In the genomic region with DNA sequence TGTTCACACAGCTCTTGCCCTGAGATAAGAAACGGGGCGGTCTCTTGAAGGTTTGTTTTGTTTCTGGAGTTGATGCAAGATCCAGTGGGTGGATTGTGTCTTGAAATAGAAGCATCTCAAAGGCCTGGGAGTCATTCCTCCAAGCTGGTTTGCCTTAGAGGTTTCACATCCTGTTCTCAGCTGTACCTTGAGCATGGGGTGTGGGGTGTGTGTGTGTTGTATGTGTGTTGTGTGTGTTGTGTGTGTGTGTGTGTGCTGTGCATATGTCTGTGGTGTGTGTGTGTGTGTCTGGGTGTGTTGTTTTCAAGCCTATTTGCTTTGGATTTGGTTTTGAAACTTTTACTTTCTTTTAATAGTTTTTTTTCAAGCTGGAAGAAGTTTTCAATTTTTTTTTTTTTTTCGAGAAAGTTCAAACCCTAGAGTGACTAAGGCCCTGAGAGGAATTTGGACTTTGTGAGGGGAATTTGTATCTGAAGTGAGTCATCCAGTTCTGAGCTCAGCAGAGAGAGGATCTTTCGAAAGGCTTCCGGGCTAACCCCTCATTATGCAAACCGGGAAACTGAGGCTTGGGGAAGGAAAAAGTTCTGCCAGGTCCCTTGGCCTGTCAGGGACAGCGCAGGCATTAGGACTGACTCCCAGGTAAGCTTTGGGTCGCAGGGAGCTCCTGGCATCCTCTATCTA, we compare ENCODE assay signal across 8 mouse cellular contexts. TPM values are rescaled to one million over a fixed set of nuclear protein-coding genes. Genes with fewer than 3 reads are reported as not detected.
A peak's percentile ranks its signal among the peaks of the same experiment; 100 is the strongest.
DNase-seq lines count a peak whose midpoint lies in the region; ATAC-seq and TF ChIP-seq lines count a peak whose summit lies in the region.

No protein-coding gene starts in this region.

- no peaks in the 10 kb centered on the region for H3K36me3 ChIP-seq in intestine, postnatal 0 days (ENCODE audit: control insufficient read depth, insufficient read depth)
- H3K36me3 ChIP-seq in midbrain, embryonic 13.5 days = no peaks in the 10 kb centered on the region

- H3K4me1 ChIP-seq in intestine, postnatal 0 days (replicated peaks; ENCODE audit: control insufficient read depth, insufficient read depth, low read length) = 0 out of 2 replicates have a peak, but pooled peaks cover 10% of the 10 kb centered on the region
- no peaks in the 10 kb centered on the region for H3K4me1 ChIP-seq in midbrain, embryonic 13.5 days (replicated peaks)

- peak; percentile 72 for ATAC-seq in intestine, postnatal 0 days
- no peak for ATAC-seq in midbrain, embryonic 13.5 days

- no peak overlapping the region for H3K9ac ChIP-seq in intestine, postnatal 0 days (ENCODE audit: low read depth, low read length)
- no peak overlapping the region for H3K9ac ChIP-seq in midbrain, embryonic 13.5 days (replicated peaks)

- H3K4me3 ChIP-seq in gastrocnemius, adult 2 months = peak overlapping the region; percentile 6; the same call in 1 of the 2 replicates
- H3K4me3 ChIP-seq in intestine, postnatal 0 days (ENCODE audit: low read depth, low read length) = no peak overlapping the region
- H3K4me3 ChIP-seq in midbrain, embryonic 13.5 days (replicated peaks) = no peak overlapping the region

- TF ChIP-seq CTCF in gastrocnemius, adult 2 months (IDR thresholded peaks at IDR 0.05) = no peak
- no peak for TF ChIP-seq CTCF in intestine, postnatal 0 days (IDR thresholded peaks at IDR 0.05; ENCODE audit: low read depth)

- peak overlapping the region; percentile 13 for H3K4me2 ChIP-seq in intestine, postnatal 0 days (replicated peaks; ENCODE audit: low read depth)
- no peak overlapping the region for H3K4me2 ChIP-seq in midbrain, embryonic 13.5 days (replicated peaks)

- WGBS in intestine, postnatal 0 days = 28% methylated on average over 8 of the region's 8 CpGs
- 80% methylated on average over 8 of the region's 8 CpGs for WGBS in midbrain, embryonic 13.5 days

- no peak for DNase-seq in gastrocnemius, adult 2 months
- no peak for DNase-seq in gastrocnemius, adult 8-10 months (ENCODE audit: low spot score in 2 of 2)
- DNase-seq in urinary bladder, postnatal 14 days (ENCODE audit: low spot score) = peak; percentile 23
- no peak for DNase-seq in urinary bladder, adult 2 months (ENCODE audit: low spot score)
- DNase-seq in right cerebral cortex, postnatal 4 days = no peak
- no peak for DNase-seq in spleen, postnatal 14 days (ENCODE audit: low spot score in 2 of 2)

- peak overlapping the region; percentile 84 for H3K27ac ChIP-seq in gastrocnemius, adult 2 months
- H3K27ac ChIP-seq in intestine, postnatal 0 days (ENCODE audit: low read depth, low read length) = peak overlapping the region; percentile 61
- no peak overlapping the region for H3K27ac ChIP-seq in midbrain, embryonic 13.5 days

- intact Hi-C loops in gastrocnemius, adult 2 months (cut with DNase I) = no loop called here

- H3K27me3 ChIP-seq in intestine, postnatal 0 days (replicated peaks; ENCODE audit: control insufficient read depth, insufficient read depth, low read length) = no peaks in the 10 kb centered on the region
- no peaks in the 10 kb centered on the region for H3K27me3 ChIP-seq in midbrain, embryonic 13.5 days

- H3K9me3 ChIP-seq in intestine, postnatal 0 days (ENCODE audit: control insufficient read depth) = no peaks in the 10 kb centered on the region
- no peaks in the 10 kb centered on the region for H3K9me3 ChIP-seq in midbrain, embryonic 13.5 days

RNA-seq across cellular contexts. Expression of a gene that starts 20.0 kb away (rescaled TPM):
- 10 to 100 TPM; 11.3 to 21.9 TPM for total RNA-seq in gastrocnemius, adult 2 months (2021)
- 10 to 100 TPM in 1 of 4 experiments, 1 to 10 TPM in 3; 8.7 to 16.7 (median 9.6) TPM for total RNA-seq in gastrocnemius, adult 8-10 months (2022)
- 272 and 386 TPM in 2 replicates for polyA plus RNA-seq in urinary bladder, adult 2 months (2012; rRNA removed)
- polyA plus RNA-seq in intestine, postnatal 0 days (2015; fragmentation: Nextera tagmentation; extraction: Ambion mirVana) = 106 and 118 TPM in 2 replicates
- polyA plus RNA-seq in midbrain, embryonic 13.5 days (2015; fragmentation: Nextera tagmentation; extraction: Ambion mirVana) = 175 and 214 TPM in 2 replicates

RNA-seq across cellular contexts. Expression of a gene that starts 48.9 kb away (rescaled TPM):
- total RNA-seq in gastrocnemius, adult 2 months (2021) = 1 to 10 TPM in 1 of 2 experiments, under 1 TPM in 1; 0.48 to 1.1 TPM
- 1 to 10 TPM in 3 of 4 experiments, under 1 TPM in 1; 0.85 to 1.7 (median 1.5) TPM for total RNA-seq in gastrocnemius, adult 8-10 months (2022)
- polyA plus RNA-seq in urinary bladder, adult 2 months (2012; rRNA removed) = 0.50 TPM in 2 replicates
- polyA plus RNA-seq in intestine, postnatal 0 days (2015; fragmentation: Nextera tagmentation; extraction: Ambion mirVana) = 4.1 and 4.2 TPM in 2 replicates
- polyA plus RNA-seq in midbrain, embryonic 13.5 days (2015; fragmentation: Nextera tagmentation; extraction: Ambion mirVana) = 3.8 and 4.0 TPM in 2 replicates
